Mouse (Mus musculus): ENCODE data around the gene Otop3.

- TF ChIP-seq POLR2A (IDR thresholded peaks at IDR 0.05; ENCODE audit: insufficient read depth, low read length), result no peak
- no peak for TF ChIP-seq CTCF (IDR thresholded peaks at IDR 0.05; ENCODE audit: low read depth, low read length)
Observed at GRCm38 (mm10) chr11:115374695-115375425, 40.3 kb downstream of the Otop3 start.

Data from ES-Bruce4 (cell line).